Mouse (Mus musculus) thymus, postnatal 25 days (tissue): ENCODE measurements at regions not wholly inside any gene's neighbourhood (a gene's known extent, or its start where the extent isn't known, plus 50 kb on each side); places are given as distances from the start of the nearest gene placed in this dataset.

Experiments
- DNase-seq: peaks from one replicate; pipeline ENCODE4 v3.0.0; 2022

- no peak for DNase-seq
These were observed 194.5 kb upstream of the Ttc29 start for GRCm38 (mm10) chr8:78018430-78019180.

GRCm38 (mm10) chr8:78021473-78021872 lies 191.6 kb upstream of the Ttc29 start:
- no peak for DNase-seq

DNA sequence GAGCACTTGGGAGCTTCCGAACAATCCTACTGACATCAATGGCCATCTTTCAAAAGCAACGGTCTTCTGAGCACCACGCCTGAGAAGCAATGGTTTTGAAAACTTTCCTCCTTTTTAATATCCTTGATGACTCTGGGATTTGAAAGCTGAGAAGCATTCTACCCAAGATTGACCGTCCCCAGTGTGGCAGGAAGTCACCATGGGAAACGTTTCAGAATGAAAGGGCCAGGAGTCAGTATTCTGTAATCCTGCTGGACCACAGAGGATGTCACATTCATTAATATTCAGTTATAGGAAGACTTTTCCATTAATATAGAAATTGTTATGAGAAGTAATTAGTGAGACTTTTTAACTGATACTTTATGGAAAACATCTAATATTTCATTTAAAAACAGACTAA lies 190.1 kb upstream of the Ttc29 start:
- DNase-seq, result no peak

DNA sequence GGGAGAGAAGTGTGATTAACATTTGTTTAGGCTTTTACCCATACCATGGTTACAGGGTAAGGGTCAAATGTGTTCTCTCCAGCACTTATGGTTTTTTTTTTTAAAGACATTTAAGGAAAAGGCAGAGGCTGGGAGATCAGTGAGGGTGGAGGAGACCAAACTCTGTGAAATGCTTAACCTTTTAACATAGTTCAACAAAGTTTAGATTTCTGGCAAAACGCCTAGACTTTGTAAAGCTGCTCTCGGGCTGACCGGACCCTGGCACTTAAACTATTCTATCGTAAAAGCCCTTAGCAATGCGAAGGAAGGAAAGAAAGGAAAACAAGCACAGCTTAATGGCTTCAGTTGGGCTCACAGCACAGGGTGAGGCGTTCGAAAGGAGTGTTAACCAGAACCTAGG lies 189.6 kb upstream of the Ttc29 start:
- no peak for DNase-seq

DNA sequence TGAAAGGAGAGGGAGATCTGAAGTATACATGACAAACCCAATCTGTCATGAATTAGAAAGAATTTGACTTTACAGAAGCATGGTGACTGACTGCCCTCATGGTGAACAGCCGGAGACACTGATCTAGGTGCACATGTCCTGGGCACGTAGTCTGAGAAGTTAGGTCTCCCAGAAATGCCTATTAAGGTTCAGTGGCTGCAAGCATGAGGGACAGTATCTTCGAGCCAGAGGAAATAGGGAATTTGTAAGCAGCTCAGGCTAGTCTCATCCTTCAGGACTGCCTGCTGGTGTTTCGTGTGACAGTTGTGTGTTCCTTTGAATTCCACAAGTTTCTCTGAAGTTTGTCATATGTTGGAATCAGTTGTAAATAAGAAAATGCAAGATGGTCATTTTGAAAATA lies 189.2 kb upstream of the Ttc29 start:
- DNase-seq, result no peak

DNA sequence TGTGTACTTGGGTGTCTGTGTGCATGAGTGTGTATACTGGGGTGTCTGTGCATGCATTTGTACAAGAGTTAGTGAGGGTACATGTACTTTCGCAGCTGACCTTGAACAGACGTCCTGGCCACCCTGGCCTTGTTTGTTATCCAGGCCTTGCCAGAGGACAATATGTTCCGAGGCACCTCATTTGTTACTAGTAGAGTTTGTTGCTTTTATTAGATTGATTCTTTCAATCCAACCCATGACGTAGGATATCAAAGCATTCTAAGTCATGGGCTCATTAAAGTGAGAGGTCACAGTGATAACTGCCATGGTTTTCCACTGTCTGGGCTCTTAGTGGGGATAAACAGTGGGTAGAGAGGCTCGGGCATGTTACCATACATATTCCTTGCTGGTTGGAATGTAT lies 188.1 kb upstream of the Ttc29 start:
- no peak for DNase-seq

DNA sequence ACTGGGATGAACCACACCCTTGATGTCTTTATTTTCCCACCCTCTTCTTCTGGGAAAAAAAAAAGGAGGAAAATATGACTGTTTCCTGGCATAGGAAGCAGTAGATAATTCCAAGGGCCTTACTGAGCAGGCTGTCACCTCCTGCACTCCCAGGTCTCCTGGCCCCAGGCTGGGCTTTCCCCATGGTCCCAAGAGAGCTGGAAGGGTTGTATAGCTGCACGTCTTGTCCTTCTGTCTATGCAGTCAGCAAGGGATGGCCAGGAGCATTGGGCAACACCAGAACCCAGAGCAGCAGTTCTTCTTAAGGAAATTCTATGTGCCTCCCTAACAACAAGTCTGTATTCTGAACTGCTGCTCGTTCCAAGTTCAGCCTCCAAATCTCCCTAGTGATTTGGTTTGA lies 185.7 kb upstream of the Ttc29 start:
- DNase-seq, result no peak

DNA sequence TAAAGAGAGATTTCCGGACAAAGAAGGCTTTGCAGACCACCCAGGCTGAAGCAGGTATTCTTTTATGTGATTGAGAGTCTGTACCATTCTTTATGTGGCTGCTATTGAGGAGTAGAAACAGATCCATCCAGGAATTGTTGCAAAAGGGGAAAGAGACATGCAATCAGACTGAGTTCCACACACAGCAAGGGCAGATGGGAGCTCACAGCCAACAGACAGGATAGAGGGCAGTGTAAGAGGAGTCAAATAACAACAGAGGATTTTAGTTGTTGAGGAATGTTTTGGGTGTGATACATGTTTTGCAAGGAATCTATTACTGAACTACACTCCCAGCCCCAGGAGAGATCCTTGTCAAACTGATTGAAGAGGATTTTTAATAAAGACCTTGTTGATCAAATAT lies 184.2 kb upstream of the Ttc29 start:
- no peak for DNase-seq

- no peak for DNase-seq
These were observed 181.3 kb upstream of the Ttc29 start for GRCm38 (mm10) chr8:78031811-78032210.

GRCm38 (mm10) chr8:78034687-78035086 lies 178.4 kb upstream of the Ttc29 start:
- no peak for DNase-seq

DNA sequence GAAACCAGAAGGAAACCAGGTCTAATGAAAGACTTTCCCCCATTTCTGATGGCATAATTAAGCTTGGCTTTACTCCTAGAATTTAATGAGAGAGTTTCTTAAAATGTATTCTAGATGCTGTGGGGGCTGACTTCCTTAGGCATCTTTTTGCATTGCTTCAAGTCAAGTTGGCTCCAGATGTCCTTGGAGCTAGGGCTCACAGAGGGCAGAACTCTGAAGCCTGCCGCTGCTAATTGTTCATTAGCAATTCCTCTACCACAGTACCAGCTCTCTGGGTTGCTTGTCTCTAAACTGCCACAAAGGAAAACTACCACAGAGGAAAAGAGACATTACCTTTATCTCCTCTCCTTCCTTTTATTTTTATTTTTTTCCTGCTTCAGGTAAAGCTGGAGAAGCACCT lies 175.9 kb upstream of the Ttc29 start:
- no peak for DNase-seq

DNA sequence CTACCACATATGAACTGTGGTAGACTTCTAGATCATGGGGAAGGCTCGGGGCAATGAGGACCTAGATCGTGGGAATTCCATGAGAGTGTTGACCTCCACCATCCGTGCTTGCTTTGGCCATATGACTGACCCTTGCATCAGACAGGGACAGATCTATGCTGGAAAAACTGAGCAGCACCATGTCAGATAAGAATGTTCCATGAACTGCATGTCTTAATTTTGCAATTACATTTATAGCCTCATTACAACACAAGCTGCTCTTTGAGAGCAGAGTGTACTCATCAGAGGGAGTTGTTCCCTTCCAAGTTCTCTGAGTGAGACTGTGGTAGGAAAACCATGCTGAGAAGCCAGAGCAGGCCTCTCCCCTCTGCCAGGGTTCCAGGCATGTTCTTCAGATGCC lies 166.4 kb upstream of the Ttc29 start:
- DNase-seq, result no peak

GRCm38 (mm10) chr8:78050768-78051167 lies 162.3 kb upstream of the Ttc29 start:
- DNase-seq, result no peak

DNA sequence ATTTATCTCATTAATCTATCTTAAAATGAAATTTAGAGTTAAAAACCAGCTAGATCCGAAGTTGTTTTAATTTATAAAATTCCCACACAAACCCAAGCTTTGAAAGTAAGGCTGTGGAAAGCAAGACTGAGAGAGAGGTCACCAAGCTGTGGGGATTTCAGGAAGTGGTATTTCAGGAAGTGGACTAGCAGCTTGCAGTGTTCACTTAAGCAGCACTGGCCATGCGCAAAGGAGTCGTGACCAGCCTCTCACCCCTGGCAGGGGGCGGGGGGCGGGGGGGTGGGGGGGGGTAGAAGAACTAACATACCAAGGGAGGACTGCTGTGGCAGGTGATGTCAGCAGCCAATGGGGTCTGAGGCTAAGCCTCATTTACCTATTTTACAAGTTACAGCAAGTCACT lies 158.7 kb upstream of the Ttc29 start:
- no peak for DNase-seq

- DNase-seq, result no peak
These were observed 158.2 kb upstream of the Ttc29 start for GRCm38 (mm10) chr8:78054920-78055319.

DNA sequence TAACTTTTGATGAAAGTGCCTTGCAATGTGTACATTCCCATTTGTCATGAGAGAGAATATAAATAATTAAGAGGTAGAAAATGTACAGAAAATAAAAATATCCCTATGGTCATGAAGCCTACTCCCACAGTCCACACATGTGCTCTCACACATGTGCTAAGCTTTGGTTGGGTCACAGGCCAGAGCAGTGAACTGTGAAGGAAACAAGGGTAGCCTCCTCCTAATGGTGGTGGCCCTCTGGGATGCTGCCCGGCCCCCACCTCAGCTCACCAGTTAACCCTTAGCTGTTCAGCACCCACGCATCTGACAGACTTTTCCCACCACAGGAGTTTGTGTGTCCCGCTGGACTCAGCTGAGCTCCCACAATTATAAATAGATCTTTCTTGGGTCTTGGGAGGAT lies 157.6 kb upstream of the Ttc29 start:
- no peak for DNase-seq

DNA sequence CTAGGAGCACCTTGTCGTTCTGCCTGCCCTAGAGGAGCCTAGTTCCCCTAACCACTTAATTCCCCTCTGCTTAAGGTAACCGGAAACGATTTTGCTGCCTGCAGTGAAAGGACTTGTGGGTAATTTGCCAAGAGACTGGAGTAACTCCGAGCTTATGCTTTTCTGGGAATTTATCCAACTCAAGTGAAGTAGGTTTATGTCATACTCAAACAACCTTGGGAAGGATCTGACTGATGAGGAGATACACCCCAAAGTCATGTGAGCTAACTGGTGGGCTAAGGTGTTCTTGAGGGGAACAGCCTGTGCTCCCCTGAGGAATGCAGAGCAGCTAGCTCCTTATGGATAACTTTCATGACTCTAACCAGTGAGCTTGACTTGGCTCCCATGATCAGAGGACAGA lies 155.7 kb upstream of the Ttc29 start:
- DNase-seq, result no peak

- no peak for DNase-seq
These were observed 151.0 kb upstream of the Ttc29 start for GRCm38 (mm10) chr8:78061827-78062719.

GRCm38 (mm10) chr8:78063529-78063928 lies 149.6 kb upstream of the Ttc29 start:
- DNase-seq, result no peak

DNA sequence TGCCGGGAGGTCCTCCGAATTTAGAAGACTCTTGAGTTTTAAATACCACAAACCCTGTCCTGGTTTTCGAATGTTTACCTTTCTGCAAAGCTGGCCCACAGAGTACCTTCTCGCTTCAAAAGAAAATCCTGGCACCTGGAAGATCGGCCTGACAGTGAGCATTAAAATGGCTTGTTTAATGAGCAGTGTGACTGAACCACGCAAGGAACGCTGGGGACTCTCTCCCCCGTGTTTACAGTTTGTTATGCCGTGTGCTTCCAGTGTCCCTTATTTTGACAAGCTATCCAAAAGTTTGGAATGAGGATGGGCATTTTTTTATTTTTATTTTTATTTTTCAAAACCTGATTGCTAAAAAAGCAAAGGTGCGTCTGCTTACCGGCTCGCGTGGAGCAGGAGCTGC lies 148.9 kb upstream of the Ttc29 start:
- DNase-seq, result no peak

DNA sequence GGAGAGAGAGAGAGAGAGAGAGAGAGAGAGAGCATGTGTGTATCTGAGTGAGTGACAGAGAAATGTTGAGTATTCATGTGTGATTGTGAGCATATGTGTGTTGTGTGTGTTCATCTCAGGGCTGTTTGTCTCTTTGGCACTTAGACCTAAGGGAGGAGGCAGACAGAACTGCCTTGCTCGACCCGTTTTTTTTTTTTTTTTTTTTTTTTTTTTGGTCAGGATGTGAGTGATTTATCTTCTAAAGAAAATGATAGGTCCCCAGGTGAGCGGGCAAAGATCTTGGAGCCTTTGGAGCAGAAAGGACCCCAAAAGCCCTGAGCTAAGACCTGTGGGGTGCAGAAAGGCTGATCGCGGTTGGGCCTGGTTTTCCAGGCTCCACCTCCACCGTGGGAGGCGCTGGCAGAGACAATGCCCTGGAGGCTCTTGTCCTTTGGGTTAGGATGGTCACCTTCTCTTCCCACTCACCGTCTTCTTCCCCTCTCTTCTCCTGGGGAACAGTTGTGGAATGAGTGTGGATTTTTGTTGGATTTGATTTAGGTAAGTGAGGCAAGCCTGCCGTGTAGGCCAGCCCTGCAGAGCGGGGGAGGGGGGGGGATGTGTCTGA lies 147.1 kb upstream of the Ttc29 start:
- no peak for DNase-seq

DNA sequence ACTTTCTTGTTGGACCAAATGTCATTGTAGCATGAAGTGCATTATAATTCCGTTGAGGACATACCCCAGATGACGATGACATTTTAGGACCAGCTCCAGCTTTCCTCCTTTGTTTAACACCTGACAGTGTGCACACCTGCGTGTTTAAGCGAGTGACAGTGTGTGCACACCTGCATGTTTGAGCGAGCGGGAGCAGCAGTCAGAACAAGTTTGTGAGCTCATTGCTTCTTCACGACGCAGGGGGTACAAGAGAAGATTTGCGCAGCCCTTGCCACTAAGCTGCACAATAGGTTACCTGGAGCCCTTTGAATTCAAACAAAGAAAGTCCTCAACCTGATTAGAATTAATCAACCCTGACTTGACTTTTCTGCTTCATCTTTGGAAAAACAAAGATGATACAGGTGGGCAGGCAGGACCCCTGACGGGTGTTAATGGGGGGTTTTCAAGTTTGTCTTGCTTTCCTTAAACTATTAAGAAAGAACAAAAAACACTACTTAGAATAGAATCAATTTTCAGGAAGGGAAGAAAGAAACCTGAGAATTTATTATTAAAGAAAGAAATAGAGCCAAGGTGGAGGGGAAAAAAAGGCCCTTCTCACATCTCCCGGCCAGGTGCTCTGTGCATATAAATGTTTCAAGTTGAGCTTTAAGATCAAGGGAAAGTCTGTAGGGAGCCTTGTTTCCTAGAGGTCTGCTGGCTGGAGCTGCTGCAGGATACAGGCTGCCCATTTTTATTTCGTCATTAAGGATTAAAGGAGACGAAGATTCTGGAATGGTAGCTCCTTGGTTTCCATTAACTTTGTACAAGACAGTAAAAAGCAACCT lies 144.8 kb upstream of the Ttc29 start:
- no peak for DNase-seq

DNA sequence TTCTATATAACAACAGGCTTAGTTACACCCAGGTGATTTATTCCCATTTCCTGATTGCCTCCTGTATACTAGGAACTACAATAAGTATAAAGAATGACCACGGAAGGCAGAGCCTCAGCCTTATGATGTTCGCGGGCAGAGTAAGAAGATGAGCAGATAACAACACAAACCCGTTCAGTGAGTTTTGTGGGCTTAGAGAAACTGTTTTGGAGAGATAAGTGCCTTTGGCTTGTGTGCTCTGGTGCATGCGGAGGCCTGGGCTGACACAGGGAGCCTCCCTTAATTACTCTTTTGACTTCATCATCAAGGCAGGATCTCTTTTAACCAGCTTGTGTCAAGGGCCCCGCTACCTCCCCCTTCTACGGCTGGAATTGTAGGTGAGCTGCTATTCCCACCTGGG lies 139.3 kb upstream of the Ttc29 start:
- DNase-seq, result no peak
